Mouse (Mus musculus): ENCODE measurements at regions not wholly inside any gene's neighbourhood (a gene's known extent, or its start where the extent isn't known, plus 50 kb on each side); places are given as distances from the start of the nearest gene placed in this dataset.

DNA sequence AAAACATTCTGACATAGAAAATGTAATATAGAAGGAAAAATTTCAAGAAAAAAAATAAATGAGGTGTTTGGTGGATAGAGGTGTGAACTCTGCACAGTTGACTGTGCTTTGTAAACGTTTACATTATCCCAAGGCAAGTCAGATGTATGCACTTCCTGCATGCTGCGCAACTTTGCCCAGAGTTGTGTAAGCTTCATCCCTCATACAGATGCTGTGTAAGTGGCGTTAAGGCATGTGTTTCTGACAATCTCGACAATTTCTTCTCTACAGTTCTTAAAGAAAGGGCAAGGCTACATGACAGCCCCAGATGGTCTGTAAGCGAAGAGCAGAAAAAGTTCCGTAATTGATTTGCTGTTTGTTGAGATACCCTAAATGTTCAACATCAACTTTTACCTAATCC lies 476.6 kb upstream of the Pitx2 start:
- no peak for DNase-seq

- no peak for DNase-seq
Measured at GRCm38 (mm10) chr3:128720276-128720675, 479.4 kb upstream of the Pitx2 start.

- no peak for DNase-seq
Measured at GRCm38 (mm10) chr3:128719226-128719625, 480.5 kb upstream of the Pitx2 start.

DNA sequence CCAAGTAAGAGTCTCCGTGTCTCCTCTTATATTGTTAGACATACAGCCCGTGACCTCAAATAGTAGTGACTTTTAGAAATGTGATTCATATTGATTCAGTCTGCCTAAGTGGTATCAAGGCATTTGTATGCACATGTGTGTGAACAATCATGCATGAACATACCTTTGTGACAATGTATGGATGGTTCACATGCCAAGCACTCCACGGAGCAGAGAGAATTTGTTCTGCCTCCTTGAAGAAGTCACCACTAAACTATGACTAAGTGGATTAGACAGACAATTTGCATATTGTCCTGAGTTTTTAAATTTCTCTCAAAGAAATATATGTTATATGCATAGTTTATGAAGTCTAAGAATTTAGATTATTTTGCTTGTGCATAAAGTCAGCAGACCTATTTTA lies 492.4 kb upstream of the Pitx2 start:
- no peak for DNase-seq

DNA sequence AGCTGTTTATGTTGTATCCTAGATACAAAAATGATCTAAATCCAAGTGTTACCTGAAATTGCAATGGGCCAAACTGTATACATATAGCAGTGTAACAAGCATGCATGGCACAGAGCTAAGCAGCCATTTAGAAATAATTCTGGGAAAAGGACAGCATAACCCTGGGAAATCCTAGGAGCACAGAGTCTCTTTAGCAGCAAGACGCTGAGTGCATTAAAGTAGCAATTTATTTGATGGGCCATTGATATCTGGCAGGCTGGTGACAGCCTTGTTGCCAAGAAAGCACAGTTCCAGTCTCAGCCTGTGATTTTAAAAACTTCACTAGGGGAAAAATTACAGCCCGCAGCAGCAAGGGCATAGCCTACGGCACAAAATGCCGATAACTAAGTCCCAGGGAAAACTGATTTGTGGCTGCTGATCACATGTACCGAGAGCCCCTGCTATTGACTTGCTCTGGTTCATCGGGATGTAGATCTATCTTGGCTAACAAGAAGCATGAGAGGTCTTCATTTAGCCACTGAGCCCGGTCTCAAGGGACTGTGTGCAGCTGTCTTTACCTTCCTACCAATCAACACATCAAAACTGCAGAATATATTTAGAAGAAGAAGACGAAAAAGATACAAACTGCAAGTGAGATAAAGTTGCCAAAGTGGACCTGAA lies 531.1 kb upstream of the Pitx2 start:
- no peak for DNase-seq

DNA sequence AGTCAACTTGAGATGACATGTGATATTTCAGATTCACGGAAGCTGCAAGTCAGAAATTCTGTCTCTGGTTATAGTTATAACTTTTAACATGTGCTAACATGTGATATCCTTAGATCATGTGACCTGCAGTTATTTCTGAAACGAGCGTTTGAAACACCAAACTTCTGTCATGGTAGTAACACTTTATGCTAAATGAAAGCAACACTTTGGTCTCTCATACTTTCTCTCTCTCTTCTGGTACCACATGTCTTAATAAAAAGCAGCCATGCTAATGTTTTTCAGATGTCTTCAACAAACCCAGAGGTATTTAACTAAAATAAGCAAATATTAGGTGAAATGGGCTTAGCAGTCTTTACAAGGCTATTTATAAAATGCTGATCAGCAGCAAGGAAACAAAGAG lies 534.5 kb upstream of the Pitx2 start:
- DNase-seq = no peak

GRCm38 (mm10) chr3:128636960-128637755 lies 562.5 kb upstream of the Pitx2 start:
- no peak for DNase-seq

- no peak for DNase-seq
Measured at GRCm38 (mm10) chr3:128627696-128628095, 572.0 kb upstream of the Pitx2 start.

DNA sequence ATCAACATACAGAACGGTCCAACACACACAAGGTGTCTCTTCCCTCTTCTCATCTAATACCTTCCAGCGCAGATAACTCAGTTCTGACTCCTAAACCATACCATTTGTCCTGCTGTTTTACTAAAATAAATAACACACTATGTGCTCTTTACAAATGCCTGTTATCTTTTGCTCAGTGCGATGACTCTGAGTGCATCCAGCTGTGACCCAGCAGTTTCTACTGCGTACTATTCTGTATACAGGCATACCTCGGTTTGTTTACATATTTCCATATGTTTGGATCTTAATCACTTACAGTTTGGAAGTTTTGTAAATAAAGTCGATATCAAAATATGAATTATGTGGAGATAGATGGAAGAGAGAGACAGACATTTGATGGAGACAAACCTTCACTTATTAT lies 583.0 kb upstream of the Pitx2 start:
- DNase-seq = no peak

GRCm38 (mm10) chr3:128613657-128614056 lies 586.0 kb upstream of the Pitx2 start:
- DNase-seq = no peak

DNA sequence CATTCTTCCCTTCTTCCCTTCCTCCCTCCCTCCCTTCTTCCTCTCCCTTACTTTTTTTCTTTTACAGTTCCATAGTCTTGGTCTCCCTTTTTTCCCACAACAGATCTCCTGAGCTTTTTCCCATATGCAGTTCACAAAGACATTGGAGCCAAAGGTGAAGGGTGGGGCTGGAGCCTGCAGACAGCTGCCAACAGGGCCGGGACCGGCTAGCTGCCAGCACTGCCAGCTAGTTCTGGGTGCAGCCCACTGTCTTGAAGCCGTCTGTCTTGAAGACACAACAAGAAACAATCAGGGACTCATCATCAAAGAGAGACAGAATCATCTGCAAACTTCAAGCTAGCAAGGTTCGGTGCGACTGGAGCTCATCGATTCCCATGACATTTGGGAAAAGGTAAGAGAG lies 588.9 kb upstream of the Pitx2 start:
- DNase-seq = no peak

DNA sequence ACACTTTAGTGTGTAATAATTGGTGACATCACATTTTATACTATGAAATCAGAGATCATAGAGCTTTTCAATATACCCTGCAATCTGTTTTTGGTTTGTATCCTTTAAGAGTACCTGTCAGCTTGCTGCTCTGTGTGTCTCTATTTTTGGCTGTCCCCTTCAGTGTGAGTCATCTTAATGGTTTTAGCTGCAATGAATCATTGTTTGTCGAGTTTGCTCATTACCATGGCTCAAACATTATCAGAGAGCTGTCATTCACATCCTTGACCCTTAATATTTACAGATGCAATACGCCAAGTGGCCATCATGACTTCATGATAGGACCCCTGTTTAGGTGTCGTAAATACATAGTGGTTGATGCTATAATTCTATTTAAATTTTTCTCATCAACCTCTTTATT lies 591.0 kb upstream of the Pitx2 start:
- no peak for DNase-seq

- DNase-seq = no peak
Measured at GRCm38 (mm10) chr3:128575339-128576129, 624.1 kb upstream of the Pitx2 start.

DNA sequence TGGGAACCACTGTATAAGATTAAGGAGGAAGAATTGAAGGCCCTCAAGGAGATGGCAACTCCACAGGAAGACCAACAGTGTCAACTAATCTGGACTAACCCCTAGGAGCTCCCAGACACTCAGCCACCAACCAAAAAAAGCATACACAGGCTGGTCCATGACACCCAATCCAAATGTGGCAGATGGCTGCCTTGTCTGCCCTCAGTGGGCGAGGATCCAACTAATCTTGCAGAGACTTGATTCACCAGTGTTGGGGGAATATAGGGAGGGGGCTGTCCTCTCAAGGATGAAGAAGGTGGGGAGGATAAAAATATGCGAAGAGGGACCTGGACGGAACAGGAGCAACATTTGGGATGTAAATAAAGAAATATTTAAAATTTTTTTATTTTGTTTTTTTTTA lies 629.1 kb upstream of the Pitx2 start:
- DNase-seq = no peak

GRCm38 (mm10) chr3:128565386-128565785 lies 634.3 kb upstream of the Pitx2 start:
- no peak for DNase-seq

GRCm38 (mm10) chr3:128546416-128547327 lies 650.5 kb upstream of the Fam241a start:
- peak; percentile 40 for DNase-seq

DNA sequence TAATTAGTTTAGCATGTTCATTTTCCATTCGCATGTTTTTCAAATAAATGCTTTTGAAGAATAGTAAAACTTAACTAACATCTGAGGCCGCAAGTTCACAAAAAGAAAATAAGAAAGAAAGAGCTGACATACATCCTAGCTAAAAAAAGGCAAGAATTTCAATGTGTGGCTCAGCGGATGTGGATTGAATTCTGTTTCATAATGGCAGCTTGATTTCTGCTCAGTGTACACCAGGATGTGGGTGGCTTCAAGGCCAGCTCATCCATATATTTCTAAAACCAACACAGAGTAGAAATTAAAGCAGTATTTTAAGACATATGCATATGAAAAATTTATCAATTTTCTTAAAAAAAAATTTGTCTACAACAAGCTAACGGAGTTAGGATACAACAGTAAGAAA lies 629.3 kb upstream of the Fam241a start:
- no peak for DNase-seq

- DNase-seq = peak; percentile 42
Measured at GRCm38 (mm10) chr3:128520671-128521103, 624.6 kb upstream of the Fam241a start.

GRCm38 (mm10) chr3:128519913-128520316 lies 623.8 kb upstream of the Fam241a start:
- no peak for DNase-seq

- DNase-seq = peak; percentile 23
Measured at GRCm38 (mm10) chr3:128518806-128519205, 622.7 kb upstream of the Fam241a start.

DNA sequence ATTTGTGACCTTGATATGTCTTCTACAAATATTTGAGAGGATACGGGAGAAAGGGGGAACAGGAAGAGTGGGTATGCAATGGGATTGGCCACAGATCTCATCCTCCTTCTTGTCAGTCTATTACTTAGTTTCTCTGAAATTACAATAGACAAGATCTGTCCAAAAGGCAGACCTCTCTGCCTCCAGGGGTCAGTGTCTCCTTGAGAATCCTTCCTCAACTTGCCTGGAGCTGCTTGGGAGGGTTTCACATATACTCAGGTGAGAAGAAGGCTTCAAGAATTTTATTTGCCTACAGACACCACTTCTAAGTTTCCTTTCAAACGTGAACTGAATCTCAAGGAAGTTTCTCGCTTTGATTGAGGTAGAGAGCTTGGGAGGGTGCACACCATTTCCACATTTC lies 575.0 kb upstream of the Fam241a start:
- DNase-seq = peak; percentile 9

- no peak for DNase-seq
Measured at GRCm38 (mm10) chr3:128429706-128430105, 533.6 kb upstream of the Fam241a start.

DNA sequence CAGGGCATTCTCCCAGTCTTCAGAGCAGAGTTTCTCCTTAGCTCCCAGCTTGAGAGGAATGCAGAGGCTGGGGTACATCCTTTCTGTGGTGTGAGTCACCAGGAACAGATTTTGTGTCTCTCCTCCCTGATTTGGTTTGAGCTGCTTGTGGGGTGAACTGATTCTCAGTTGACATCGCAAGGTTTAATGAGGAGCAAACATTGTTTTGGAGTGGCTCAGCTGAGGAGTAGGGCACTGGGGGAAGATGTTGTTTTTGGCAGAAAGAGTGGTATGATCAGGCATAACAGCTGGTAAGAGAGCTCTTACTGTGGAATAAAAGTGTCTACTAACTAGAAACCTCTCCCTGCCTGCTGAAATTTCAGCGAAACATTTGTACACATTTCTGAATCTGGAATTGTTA lies 519.4 kb upstream of the Fam241a start:
- no peak for DNase-seq

All from lung, postnatal 36 days (tissue).